Mouse (Mus musculus) mouse trophoblast stem cell (cell line): ENCODE results near the gene Tnpo1.

Source experiments
- in situ Hi-C, 2 experiments: fragments of 300-500 bp; cut with MseI, MboI; formaldehyde crosslinking; loops; 2 replicates in 1 of 2; 3 replicates in 1 of 2; pipeline ENCODE4 v1.15.1; 2025

The Tnpo1 gene

GRCm38 (mm10) chr13:98925486-98926212 lies 535 bp downstream of the Tnpo1 start:
- in situ Hi-C loops, result no loop called here

GRCm38 (mm10) chr13:98924897-98925485 lies 1.2 kb downstream of the Tnpo1 start:
- in situ Hi-C loops, result no loop called here

GRCm38 (mm10) chr13:98922806-98923205 lies 3.4 kb downstream of the Tnpo1 start:
- in situ Hi-C loops, result no loop called here

GRCm38 (mm10) chr13:98921276-98921675 lies 4.9 kb downstream of the Tnpo1 start:
- in situ Hi-C loops, result no loop called here

GRCm38 (mm10) chr13:98920300-98920699 lies 5.9 kb downstream of the Tnpo1 start:
- in situ Hi-C loops, result no loop called here

GRCm38 (mm10) chr13:98919695-98920094 lies 6.5 kb downstream of the Tnpo1 start:
- in situ Hi-C loops, result no loop called here

- in situ Hi-C loops, result no loop called here
These were observed 8.3 kb downstream of the Tnpo1 start for GRCm38 (mm10) chr13:98917851-98918250.

- in situ Hi-C loops, result no loop called here
These were observed 10.6 kb downstream of the Tnpo1 start for GRCm38 (mm10) chr13:98915591-98915990.

- in situ Hi-C loops, result no loop called here
These were observed 11.4 kb downstream of the Tnpo1 start for GRCm38 (mm10) chr13:98914844-98915212.

GRCm38 (mm10) chr13:98914010-98914843 lies 12.0 kb downstream of the Tnpo1 start:
- in situ Hi-C loops, result no loop called here

- in situ Hi-C loops, result no loop called here
These were observed 13.0 kb downstream of the Tnpo1 start for GRCm38 (mm10) chr13:98913196-98913595.

GRCm38 (mm10) chr13:98912602-98913001 lies 13.6 kb downstream of the Tnpo1 start:
- in situ Hi-C loops, result no loop called here

GRCm38 (mm10) chr13:98910801-98911200 lies 15.4 kb downstream of the Tnpo1 start:
- in situ Hi-C loops, result no loop called here

- in situ Hi-C loops, result no loop called here
These were observed 21.6 kb downstream of the Tnpo1 start for GRCm38 (mm10) chr13:98904608-98905007.

- in situ Hi-C loops, result no loop called here
These were observed 23.7 kb downstream of the Tnpo1 start for GRCm38 (mm10) chr13:98902366-98903025.

- in situ Hi-C loops, result no loop called here
These were observed 26.6 kb downstream of the Tnpo1 start for GRCm38 (mm10) chr13:98899550-98899949.

GRCm38 (mm10) chr13:98897577-98897976 lies 28.6 kb downstream of the Tnpo1 start:
- in situ Hi-C loops, result no loop called here

GRCm38 (mm10) chr13:98896434-98897126 lies 29.6 kb downstream of the Tnpo1 start:
- in situ Hi-C loops, result no loop called here

- in situ Hi-C loops, result no loop called here
These were observed 30.2 kb downstream of the Tnpo1 start for GRCm38 (mm10) chr13:98896013-98896412.

- in situ Hi-C loops, result no loop called here
These were observed 31.3 kb downstream of the Tnpo1 start for GRCm38 (mm10) chr13:98894900-98895299.

- in situ Hi-C loops, result no loop called here
These were observed 34.7 kb downstream of the Tnpo1 start for GRCm38 (mm10) chr13:98891443-98891842.

- in situ Hi-C loops, result no loop called here
These were observed 35.3 kb downstream of the Tnpo1 start for GRCm38 (mm10) chr13:98890871-98891219.
